Mouse (Mus musculus): ENCODE measurements around the gene Rcsd1.

DNA sequence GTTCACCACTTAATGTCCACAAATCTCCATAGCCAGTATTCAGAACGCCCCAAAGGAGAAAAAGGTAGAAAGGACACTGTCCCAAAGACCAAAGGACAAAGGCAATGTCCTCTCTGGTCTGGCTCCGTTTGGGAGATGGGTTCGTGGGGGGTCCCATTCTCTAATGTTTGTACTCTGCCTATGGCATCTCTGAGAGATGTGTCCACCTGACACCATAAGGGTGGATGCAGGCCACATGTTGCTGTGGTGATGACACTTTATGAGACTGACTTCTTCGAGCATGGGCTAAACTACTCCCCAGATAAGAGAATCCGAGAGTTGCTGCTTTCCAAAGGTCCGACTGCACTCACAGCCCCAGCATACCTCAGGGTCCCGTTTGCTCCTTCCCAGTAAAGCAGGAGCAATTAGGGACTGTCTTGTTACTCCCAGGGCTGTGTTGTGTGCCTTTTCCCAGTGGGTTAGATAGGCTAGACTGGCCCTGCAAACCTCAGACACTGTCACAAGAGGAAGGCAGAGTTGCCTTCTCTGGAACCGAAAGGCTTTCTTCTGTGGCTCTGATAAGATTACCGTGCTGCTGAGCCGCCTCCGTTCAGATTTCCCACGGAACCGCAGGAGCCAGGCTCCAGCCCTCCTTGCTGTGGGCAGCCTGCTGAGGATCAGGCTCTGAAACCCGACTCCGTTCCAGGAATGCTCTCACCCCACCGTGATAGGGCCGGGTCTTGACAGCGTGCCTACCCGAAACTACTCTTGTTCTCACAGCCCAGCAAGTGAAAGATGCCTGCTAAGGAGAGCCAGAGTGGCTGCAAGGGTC lies 7.1 kb downstream of the Rcsd1 start:
- no peak for TF ChIP-seq POLR2A (IDR thresholded peaks at IDR 0.05; ENCODE audit: extremely low read depth, insufficient read depth, low read length)
- no peak for TF ChIP-seq CTCF (IDR thresholded peaks at IDR 0.05; ENCODE audit: low read depth, low read length)
